Mouse (Mus musculus): Measurements from ENCODE around the gene Tmem117.

- TF ChIP-seq CTCF (IDR thresholded peaks at IDR 0.05; ENCODE audit: borderline replicate concordance, insufficient read depth, low read depth, low read length) = no peak
- TF ChIP-seq POLR2A (IDR thresholded peaks at IDR 0.05; ENCODE audit: borderline replicate concordance, insufficient read depth, low read length) = no peak
Measured at GRCm38 (mm10) chr15:94593586-94593985, 35.4 kb upstream of the Tmem117 start.

Measured in cerebellum, adult 2 months (tissue).